Mouse (Mus musculus) heart, postnatal 36 days (tissue): ENCODE data around the gene Mrm3. TPM values are rescaled to one million over a fixed set of nuclear protein-coding genes. Genes with fewer than 3 reads are reported as not detected.

Source experiments
- DNase-seq, 2 experiments: peaks; one replicate each; pipeline ENCODE4 v3.0.0; 2021 to 2022
- intact Hi-C: fragments of 180-260 bp; cut with DNase I; formaldehyde crosslinking; loops from one replicate; pipeline ENCODE4 v1.15.1; 2025
- total RNA-seq, 2 experiments: library from RNA; stranded (reverse); gene quantifications; 2 replicates each; pipeline ENCODE4 v1.2.3; 2021

Mrm3 gene
- total RNA-seq, 2 experiments from 2014 or later, result 20.5 to 27.9 TPM

DNA sequence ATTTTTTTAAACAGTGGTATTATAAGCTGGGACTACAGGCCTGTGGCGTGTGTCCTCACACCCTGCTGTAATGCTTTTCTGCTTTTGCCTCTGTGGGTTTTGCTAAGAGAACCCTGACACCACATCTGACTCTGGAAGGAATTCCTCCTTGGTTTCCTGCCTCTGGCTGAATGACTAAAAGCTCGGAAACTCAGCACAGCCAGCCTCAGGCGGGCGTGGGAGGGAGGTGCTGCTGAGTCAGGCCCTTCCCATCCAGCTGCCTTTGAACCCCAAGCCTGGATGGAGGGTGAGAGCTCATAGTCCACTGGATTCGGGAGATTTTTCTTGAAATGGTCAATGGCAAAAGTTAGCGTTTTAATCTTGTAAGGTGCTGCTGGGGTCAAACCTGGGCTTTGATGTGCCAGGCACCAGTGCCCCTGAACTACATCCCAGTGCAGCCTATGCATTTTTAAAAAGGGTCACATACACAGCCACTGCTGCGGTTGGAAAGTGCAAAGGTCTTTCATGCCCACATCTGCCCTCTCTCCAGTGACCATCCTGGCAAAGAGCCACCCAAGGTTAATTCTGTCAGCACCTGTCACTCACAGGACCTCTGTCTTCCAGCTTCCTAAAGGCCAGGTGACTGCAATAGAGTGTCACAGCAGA, 42.0 kb downstream of the Mrm3 start:
- intact Hi-C loops, result no loop called here
- peak in 1 of 2 experiments; percentile 38 for DNase-seq

- intact Hi-C loops, result no loop called here
- DNase-seq, result no peak
Measured at GRCm38 (mm10) chr11:76286534-76287126, 43.1 kb downstream of the Mrm3 start.

DNA sequence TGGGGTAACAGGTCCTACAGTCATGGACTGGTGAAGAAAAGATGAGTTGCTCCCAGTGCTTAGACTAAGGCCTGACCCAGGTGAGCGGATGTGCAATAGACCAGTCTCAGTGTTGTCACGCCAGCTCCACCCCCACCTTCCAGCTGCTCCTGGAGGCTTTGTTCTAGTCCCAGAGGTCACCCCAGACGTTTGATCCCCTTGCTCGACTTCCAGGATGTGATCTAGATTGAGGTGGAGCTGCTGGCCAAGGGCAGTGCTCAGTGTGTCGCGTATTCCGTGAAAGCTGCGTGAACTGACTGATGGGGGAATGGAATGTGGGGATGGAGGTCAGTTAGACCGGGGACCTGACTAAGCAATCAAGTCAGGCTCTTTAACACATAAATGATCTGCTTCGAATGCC, 43.8 kb downstream of the Mrm3 start:
- intact Hi-C loops, result no loop called here
- DNase-seq, result no peak

DNA sequence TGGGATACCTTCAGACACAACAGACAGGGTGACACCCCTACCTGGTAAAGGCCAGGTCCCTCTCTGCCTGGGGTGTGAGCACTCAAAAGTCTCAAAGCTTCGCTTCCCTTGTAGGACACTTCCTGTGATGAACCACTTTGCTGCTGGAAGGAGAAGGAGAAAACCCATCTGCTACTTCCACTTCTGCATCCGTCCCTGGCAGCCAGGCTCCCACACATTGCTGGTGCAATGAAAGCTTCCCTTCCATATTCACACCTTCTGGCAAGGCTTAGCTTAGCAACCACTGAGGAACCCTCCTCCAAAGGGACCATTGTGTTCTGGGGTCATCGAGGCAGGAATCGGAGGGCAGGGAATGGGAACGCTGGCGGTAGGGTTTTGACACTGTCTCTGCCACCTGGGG, 45.1 kb downstream of the Mrm3 start:
- intact Hi-C loops, result no loop called here

DNA sequence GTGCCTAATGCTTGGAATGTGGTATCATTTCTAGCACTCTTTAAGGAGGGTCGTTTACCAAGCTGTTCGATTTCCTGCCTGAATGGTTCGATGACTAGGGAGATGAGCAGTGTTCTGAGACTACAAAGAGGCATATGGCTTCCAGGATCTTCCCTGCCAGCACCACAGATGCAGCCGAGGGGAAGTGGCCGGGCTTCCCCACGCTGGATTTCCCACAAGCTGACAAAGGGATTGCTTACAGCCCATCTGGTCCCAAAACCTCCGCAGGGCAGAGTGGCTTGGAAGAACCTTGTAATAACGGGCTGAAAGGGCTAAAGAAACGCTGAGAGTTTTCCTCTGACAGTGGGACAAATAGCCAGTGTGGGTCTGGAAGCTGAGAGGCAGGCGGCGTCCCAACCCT, 46.9 kb downstream of the Mrm3 start:
- no peak for DNase-seq
- intact Hi-C loops, result no loop called here

More for the DNA sequence above, 45.1 kb downstream of the Mrm3 start:
- DNase-seq, result no peak

- no peak for DNase-seq
- intact Hi-C loops, result loop anchor here (2.0 kb wide), 1 partner anchor 27 kb away; no protein-coding TSS in a partner anchor
Measured at GRCm38 (mm10) chr11:76291960-76292359, 48.4 kb downstream of the Mrm3 start.

- intact Hi-C loops, result loop anchor here (2.0 kb wide), 1 partner anchor 26 kb away; no protein-coding TSS in a partner anchor
- DNase-seq, result peak in 1 of 2 experiments; percentile 43
Measured at GRCm38 (mm10) chr11:76292398-76292797, 48.9 kb downstream of the Mrm3 start.

DNA sequence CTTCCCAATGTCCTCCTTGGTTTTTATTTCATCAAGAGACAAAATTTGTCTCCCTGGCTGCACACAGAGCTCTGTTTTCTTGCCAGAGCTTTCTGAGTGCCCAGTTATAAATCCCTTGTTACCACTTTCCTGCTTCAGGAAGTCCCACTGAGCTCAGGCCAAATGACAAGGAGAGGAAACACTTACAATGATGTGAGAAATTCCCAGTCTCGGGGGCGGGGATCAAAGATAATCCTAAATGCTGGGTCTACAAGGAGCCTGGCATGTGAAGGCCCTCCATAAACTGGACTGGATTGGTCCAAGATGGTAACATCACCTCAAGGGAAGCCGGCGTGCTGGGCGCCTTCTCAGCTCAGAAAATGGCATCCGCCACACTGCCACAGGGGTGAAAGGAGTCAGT, 49.3 kb downstream of the Mrm3 start:
- peak; percentile 41 to 47 for DNase-seq
- intact Hi-C loops, result loop anchor here (2.0 kb wide), 1 partner anchor 26 kb away; no protein-coding TSS in a partner anchor

GRCm38 (mm10) chr11:76294078-76294477, 50.6 kb downstream of the Mrm3 start:
- intact Hi-C loops, result no loop called here
- DNase-seq, result no peak

GRCm38 (mm10) chr11:76294836-76295235, 51.3 kb downstream of the Mrm3 start:
- intact Hi-C loops, result no loop called here
- DNase-seq, result no peak

DNA sequence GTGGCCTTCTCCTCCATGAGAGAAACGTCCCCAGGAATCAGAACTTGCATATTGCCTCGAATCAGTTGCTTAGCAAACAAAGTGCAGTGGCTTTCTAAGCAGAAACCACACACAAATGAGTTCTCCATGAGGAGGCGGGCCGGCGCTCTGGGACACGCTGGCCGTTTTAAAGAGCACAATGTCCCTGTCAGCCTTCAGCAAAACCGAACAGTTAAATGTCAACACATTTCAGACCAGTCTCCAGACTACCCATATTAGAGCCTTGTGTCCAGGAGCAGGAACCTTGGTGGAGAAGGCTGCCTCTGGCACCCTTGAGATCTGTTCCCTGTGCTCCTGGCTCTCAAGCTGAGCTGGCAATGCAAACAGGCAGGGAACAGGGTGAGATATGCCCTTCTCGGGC, 53.7 kb downstream of the Mrm3 start:
- intact Hi-C loops, result no loop called here

DNA sequence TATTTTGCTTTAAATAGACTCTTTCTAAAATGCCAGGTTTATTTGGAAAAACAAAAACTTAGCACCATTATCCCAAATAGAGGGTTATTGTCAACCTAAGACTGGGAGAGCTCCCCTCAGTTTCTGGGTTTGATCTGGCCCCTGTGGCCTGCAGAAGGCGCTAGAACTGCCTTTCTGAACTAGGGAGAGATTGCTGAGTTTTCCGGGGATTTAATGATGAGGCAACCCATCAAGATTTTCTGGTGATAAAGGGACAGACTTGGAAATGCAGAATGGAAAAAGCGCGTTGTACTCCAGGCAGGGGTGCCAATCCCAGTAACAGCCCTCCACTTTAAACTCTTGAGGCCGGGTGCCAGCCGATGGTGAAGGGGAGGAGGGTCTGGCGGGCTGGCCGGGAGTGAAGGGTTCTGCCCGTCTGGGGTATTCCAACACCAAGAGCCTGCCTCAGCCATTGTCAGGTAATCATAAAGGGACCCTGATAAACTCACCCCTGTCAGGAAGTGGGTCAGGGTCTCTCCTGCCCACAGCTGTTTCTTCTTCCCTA, 55.0 kb downstream of the Mrm3 start:
- intact Hi-C loops, result no loop called here
- no peak for DNase-seq

More for the DNA sequence above, 53.7 kb downstream of the Mrm3 start:
- no peak for DNase-seq

Other genes starting within 250 kb of the Mrm3 start
- gene 1700016K19Rik, start 243.8 kb upstream of the Mrm3 start, total RNA-seq, result not detected
- gene Rflnb, start 215.9 kb upstream of the Mrm3 start, total RNA-seq, result 10 to 100 TPM; 33.3 to 50.0 TPM
- 10 to 100 TPM; 30.0 to 30.1 TPM for gene Vps53, start 64.1 kb upstream of the Mrm3 start, total RNA-seq
- gene Fam57a, start 64.0 kb upstream of the Mrm3 start, total RNA-seq, result 1 to 10 TPM; 2.5 to 3.0 TPM
- gene Dbil5, start 26.1 kb upstream of the Mrm3 start, total RNA-seq, result under 1 TPM in 1 of 2 experiments, not detected in 1; 0.49 TPM
- gene Gemin4, start 26.1 kb upstream of the Mrm3 start, total RNA-seq, result 1 to 10 TPM; 2.3 to 4.5 TPM
- gene Glod4, start within 50 bp of the Mrm3 start, total RNA-seq, result 10 to 100 TPM; 39.4 to 40.1 TPM
- gene Nxn, start 155.4 kb downstream of the Mrm3 start, total RNA-seq, result 10 to 100 TPM; 12.3 to 15.7 TPM
- gene Timm22, start 163.2 kb downstream of the Mrm3 start, total RNA-seq, result 10 to 100 TPM; 42.4 to 55.2 TPM